Mouse (Mus musculus): ENCODE results near the gene Cyp46a1.

- TF ChIP-seq CTCF (IDR thresholded peaks at IDR 0.05) = no peak
- no peak for TF ChIP-seq EP300 (IDR thresholded peaks at IDR 0.05)
Measured at GRCm38 (mm10) chr12:108372241-108372640, 38.1 kb downstream of the Cyp46a1 start.
